Mouse (Mus musculus) bone marrow, adult 2 months (tissue): Measurements from ENCODE around the gene Coa3.

Experiments
- CTCF ChIP-seq: fragments of 200-500 bp; IDR thresholded peaks from 2 replicates; pipeline ENCODE4 v1.5.1; 2011; ENCODE audit warnings: low read length, control low read depth; ENCODE audit not compliant: control insufficient read depth, insufficient read depth
- POLR2A ChIP-seq: fragments of 200-500 bp; IDR thresholded peaks from 2 replicates; pipeline ENCODE4 v1.6.1; 2011; ENCODE audit warnings: low read depth, mild to moderate bottlenecking, control low read depth, low read length, borderline replicate concordance; ENCODE audit not compliant: control insufficient read depth

DNA sequence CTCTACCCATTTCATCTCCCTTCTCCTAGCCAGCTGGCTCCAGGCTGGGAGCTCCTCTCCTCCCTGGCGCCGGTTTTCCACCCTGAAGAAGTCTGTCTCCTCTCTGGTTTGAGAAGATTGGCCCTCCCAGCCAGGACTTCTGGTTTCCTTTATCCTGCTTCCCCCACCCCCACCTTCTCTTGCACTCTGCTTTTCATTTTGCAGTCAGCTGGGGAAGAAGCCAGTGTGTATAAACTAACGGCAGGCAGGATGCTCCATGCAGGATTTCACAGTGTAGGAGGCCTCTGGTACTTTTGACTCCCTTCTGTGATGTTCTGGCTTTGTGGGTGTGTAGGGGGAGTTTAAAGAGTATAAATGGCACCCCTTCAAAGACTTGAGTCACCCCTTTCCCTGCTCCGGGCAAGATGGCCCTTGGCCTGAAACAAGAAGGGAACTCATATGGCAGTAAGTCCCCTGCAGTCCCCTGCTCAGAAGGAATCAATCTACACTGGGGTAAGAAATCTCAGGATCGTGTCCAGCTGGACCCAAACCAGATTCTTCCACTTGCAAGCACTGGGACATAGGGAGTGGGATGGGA is 40.8 kb downstream of the Coa3 start:
- no peak for TF ChIP-seq CTCF
- no peak for TF ChIP-seq POLR2A
